Mouse (Mus musculus) lung, adult 2 months (tissue): Measurements from ENCODE around the gene Fam19a1. TPM values are rescaled to one million over a fixed set of nuclear protein-coding genes. Genes with fewer than 3 reads are reported as not detected.

Experiments used
- DNase-seq: peaks from one replicate; pipeline ENCODE4 v3.0.0; 2022
- H3K4me1 ChIP-seq: fragments of 200-500 bp; 2 replicates; pipeline ENCODE4 v1.6.1; 2011; ENCODE audit warnings: low read length; ENCODE audit not compliant: control insufficient read depth, insufficient read depth
- H3K4me3 ChIP-seq: fragments of 200-500 bp; replicated peaks from 2 replicates; pipeline ENCODE3; 2011; ENCODE audit warnings: low read depth, mild to moderate bottlenecking, control low read depth, low read length; ENCODE audit errors: extremely low read depth
- CTCF ChIP-seq: fragments of 200-500 bp; IDR thresholded peaks from 2 replicates; pipeline ENCODE4 v1.5.1; 2011; ENCODE audit warnings: mild to moderate bottlenecking, low read length, control low read depth; ENCODE audit not compliant: insufficient read depth
- POLR2A ChIP-seq: fragments of 200-500 bp; IDR thresholded peaks from 2 replicates; pipeline ENCODE4 v1.6.1; 2011; ENCODE audit warnings: low read depth, mild to moderate bottlenecking, control low read depth, low read length, borderline replicate concordance; ENCODE audit errors: extremely low read depth
- WGBS: fragments of 180-500 bp; shearing (Covaris S2); methylation state at CpG from one replicate; pipeline ENCODE4 v1.1.7; 2018; 5-methylcytosine and 5-hydroxymethylcytosine counted together
- polyA plus RNA-seq: library from polyadenylated mRNA; depleted of rRNA; stranded (reverse); fragments of >200 nt; gene quantifications from 2 replicates; pipeline ENCODE4 v1.2.3, GENCODE M21; 2012; rRNA removed

Gene Fam19a1
- polyA plus RNA-seq, 1 experiment = 0.72 TPM

DNA sequence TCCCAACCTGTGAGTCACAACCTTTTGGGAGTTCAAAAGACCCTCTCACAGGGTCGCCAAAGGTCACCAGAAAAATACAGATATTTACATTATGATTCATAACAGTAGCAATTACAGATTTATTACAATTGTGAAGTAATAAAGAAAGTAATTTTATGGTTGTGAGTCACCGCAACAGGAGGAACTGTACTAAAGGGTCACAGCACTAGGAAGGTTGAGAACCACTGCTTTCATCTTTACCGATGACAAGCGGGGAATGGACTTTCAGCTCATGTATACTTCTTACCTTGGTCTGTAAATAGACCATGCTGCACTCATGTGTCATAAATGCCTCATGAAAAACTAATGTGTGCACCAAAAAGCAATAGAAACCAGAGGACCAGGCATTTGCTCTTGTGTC lies 474.5 kb downstream of the Fam19a1 start:
- no peak for DNase-seq
- H3K4me1 ChIP-seq = no peaks in the 10 kb centered on the region
- TF ChIP-seq CTCF (no peak), POLR2A (no peak)
- 90% methylated on average over 4 of the region's 4 CpGs for WGBS
- no peak overlapping the region for H3K4me3 ChIP-seq

DNA sequence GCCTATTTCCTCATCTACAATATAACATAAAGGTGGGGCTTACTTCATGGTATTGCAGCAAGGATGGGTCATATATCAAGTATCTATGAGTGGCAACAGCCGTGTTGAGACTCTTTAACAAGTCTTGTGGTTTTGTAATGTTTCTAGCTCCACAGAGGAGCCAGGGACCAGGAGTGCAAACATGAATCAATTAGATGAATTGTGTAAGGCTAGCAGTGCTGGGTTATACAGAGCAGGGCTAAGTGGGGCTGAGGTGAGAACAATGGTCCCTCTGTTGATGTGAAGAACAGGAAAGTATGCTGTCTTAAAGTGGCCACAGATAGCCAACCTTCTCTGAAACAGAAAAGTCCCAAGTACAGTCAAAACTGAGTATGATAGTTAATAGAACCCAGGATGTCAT lies 480.1 kb downstream of the Fam19a1 start:
- Histone ChIP-seq H3K4me3 (no peak overlapping the region), H3K4me1 (no peaks in the 10 kb centered on the region)
- WGBS = 70% methylated on average over 1 of the region's 1 CpGs
- DNase-seq = no peak
- TF ChIP-seq POLR2A (no peak), CTCF (no peak)

DNA sequence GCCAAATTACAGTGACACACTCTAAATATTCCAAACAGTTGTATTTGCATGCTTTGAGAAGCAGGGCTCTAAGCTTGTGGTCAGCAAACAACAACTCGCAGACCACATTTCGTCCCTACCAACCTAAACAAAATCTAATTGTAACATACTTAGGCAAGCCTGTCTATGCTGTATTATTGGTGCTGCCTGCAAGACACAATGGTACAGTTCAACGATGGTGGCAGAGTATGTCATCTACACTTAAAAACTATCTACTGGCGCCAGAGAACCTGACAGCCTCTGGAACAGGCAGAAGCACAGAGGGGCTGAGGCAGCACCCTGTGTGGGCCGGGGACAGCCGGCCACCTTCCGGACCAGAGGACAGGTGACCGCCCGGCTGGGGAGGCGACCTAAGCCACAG lies 482.2 kb downstream of the Fam19a1 start:
- WGBS = 97% methylated on average over 10 of the region's 10 CpGs
- DNase-seq = no peak
- no peaks in the 10 kb centered on the region for H3K4me1 ChIP-seq
- TF ChIP-seq POLR2A (no peak), CTCF (no peak)
- no peak overlapping the region for H3K4me3 ChIP-seq

DNA sequence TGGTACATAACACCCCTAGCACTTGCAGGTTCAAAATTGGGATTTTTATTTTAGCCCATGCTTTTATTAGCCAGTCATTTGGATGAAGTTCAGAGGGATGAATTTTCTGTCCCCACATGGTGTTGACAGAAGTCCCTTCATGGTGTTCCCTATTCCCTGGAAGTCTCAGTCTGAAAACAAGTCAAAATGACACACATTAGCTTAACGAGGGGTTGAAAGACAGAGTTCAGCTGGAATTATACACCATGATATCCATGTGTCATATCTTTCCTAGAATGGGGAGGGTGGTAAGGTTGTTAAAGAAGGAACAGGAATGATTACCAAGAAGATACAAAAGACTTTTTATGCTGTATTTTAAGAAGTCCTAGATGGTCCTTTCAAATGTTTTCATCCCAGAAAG lies 511.2 kb downstream of the Fam19a1 start:
- TF ChIP-seq POLR2A = no peak
- no peak for TF ChIP-seq CTCF
- H3K4me1 ChIP-seq = no peaks in the 10 kb centered on the region
- no peak for DNase-seq
- H3K4me3 ChIP-seq = no peak overlapping the region
- 62% methylated on average over 1 of the region's 1 CpGs for WGBS

DNA sequence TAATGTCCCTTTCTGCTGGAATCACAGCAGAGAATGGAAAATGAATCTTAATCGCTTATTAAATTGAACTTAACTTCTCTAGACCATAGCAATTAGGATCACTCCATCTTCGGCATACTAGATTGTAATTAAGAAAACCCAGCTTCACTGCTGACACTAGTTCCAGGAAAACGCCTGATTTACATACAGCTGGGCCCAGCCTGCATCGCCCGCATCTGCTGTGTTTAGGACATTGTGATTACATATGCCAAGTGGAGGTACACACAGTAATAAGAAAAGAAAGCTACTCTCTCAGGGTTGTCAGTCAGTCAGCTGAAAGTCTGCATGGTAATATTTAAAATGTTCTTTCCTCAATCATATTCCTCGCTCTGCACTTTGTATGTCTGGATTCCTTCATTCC lies 518.6 kb downstream of the Fam19a1 start:
- WGBS = 85% methylated on average over 6 of the region's 6 CpGs
- Histone ChIP-seq H3K4me1 (no peaks in the 10 kb centered on the region; the same call in 1 of the 2 replicates), H3K4me3 (no peak overlapping the region)
- TF ChIP-seq POLR2A (no peak), CTCF (no peak)
- no peak for DNase-seq

DNA sequence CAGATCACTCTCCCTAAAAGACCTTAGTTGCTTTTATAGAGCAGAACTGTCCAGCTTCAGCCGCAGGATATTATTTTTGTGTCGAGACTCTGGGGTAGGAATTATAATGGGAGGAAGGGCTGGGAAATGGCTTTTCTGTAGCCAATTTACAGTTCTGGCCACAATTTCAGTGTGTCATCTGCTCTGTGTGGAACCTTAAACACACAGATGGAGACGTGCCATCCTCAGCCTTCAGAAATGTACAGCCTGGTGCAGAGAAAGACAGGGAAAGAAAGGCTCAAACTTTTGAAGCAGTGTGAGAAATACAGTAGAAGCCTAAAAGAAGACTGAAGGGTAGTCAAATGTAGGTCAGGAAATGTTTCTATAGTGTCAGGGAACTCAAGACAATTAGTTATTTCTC lies 519.3 kb downstream of the Fam19a1 start:
- Histone ChIP-seq H3K4me1 (no peaks in the 10 kb centered on the region; the same call in 1 of the 2 replicates), H3K4me3 (no peak overlapping the region)
- no peak for TF ChIP-seq CTCF
- TF ChIP-seq POLR2A = no peak
- DNase-seq = no peak
- WGBS = 46% methylated on average over 3 of the region's 3 CpGs

DNA sequence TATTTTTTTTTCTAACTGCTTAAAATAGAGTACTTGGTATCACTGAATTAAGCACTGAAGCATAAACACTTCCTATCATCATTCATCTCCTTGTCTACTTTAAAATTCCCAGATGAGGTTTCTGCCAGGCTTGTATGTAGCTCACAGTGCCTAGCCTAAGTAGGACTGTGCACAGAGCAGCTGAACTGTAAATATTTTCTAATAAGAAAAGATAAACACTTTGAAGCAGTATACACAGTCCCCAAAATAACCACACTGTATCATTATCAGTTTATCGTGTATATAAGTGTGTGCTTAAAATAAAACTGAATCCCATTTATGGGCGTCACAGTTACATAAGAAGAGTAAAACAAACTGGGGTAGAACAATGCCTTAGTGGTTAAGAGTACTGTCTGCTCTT lies 522.7 kb downstream of the Fam19a1 start:
- DNase-seq = no peak
- Histone ChIP-seq H3K4me3 (no peak overlapping the region), H3K4me1 (no peaks in the 10 kb centered on the region; the same call in 1 of the 2 replicates)
- TF ChIP-seq CTCF (no peak), POLR2A (no peak)
- whole genome bisulfite sequencing = 16% methylated on average over 2 of the region's 2 CpGs

DNA sequence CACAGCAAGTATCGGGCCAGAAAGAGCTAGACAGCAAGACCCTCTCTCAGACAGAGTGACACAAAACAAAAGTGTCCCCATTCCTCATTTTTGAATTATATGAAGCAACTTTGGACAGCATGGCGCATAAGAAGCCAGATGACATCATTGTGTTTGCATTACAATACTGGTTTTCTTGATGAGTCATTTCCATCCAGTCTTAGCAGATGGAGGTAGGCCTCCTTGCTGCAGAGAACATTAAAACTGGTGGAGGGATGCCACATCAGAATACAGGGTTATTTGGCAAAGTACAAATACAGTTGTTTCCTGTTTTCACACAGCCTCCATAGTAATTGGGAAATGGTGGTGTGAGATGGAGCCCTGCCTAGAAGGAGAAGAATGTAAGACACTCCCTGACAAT lies 535.8 kb downstream of the Fam19a1 start:
- 83% methylated on average over 2 of the region's 2 CpGs for WGBS
- no peak for TF ChIP-seq POLR2A
- no peak for TF ChIP-seq CTCF
- no peak for DNase-seq
- Histone ChIP-seq H3K4me1 (no peaks in the 10 kb centered on the region; the same call in 1 of the 2 replicates), H3K4me3 (no peak overlapping the region)

DNA sequence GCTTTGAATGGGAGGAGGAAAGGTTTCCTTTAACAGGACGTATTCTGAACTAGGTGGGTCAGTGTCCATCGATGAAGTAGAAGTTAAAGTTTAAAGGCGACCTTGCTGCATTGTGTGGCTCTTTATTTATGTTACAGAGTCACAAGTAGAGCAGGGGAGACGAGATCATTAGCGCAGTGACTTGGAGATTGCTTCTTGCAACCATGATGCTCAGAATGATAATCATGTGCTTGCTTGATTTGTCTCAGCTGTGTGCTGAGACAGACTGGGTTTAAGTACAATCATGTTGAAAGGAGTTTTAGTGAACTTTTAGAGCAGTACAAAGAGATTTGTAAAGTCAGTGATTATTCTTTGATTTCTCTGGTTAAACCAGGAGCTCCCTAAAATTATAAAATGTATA lies 536.3 kb downstream of the Fam19a1 start:
- 60% methylated on average over 5 of the region's 5 CpGs for WGBS
- no peak for DNase-seq
- H3K4me1 ChIP-seq = no peaks in the 10 kb centered on the region; the same call in 1 of the 2 replicates
- TF ChIP-seq CTCF (no peak), POLR2A (no peak)
- no peak overlapping the region for H3K4me3 ChIP-seq

DNA sequence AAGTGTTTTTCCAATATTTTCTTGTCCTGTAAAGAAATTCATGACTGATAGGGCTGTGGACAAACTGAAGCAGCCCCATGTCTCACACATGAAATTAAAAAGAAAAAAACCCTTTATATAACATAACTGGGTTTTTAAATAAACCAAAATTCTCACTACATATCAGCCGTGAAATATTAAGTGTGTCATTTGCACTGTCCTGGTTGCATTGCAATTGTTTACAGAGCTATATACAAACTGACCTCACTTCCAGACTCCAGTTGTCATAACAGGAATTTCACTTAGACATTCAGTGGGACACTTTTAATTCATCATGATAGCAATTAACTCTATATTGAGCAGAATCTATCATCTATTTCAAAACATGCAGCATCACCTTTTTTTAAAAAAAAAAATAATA lies 553.4 kb downstream of the Fam19a1 start:
- TF ChIP-seq POLR2A = no peak
- no peak for TF ChIP-seq CTCF
- H3K4me3 ChIP-seq = no peak overlapping the region
- WGBS = 39% methylated on average over 1 of the region's 1 CpGs
- no peak for DNase-seq
- no peaks in the 10 kb centered on the region; the same call in 1 of the 2 replicates for H3K4me1 ChIP-seq

DNA sequence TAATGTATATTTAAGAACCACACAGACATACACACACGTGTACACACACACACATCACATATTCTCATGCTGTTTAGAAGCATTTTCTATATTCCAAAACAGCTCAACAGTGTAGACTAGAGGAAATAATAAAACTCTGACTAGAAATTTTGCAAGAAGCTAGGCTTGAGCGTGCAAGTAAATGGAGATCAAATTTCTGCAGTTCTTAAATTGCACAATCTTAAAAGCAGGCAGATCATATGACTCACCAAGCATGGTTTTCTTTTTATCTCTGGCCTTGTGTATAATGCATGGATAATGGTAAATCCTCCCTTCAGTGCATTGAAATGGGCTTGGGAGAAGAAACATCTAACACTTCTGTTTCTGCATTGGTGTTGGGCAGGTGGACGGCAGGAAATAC lies 564.9 kb downstream of the Fam19a1 start:
- Histone ChIP-seq H3K4me1 (no peaks in the 10 kb centered on the region), H3K4me3 (no peak overlapping the region)
- no peak for TF ChIP-seq CTCF
- no peak for TF ChIP-seq POLR2A
- DNase-seq = no peak
- 71% methylated on average over 3 of the region's 3 CpGs for WGBS

Other genes with a start within 250 kb of the Fam19a1 start
- gene 1700123L14Rik, start 53.1 kb downstream of the Fam19a1 start, polyA plus RNA-seq = not detected in 2 replicates